Mouse (Mus musculus): ENCODE measurements around the gene Acsl4.

Acsl4 gene

GRCm38 (mm10) chrX:142336207-142336606 lies 54.1 kb downstream of the Acsl4 start:
- no peak for DNase-seq

- DNase-seq = no peak
Measured at GRCm38 (mm10) chrX:142335502-142335901, 54.8 kb downstream of the Acsl4 start.

- no peak for DNase-seq
Measured at GRCm38 (mm10) chrX:142325760-142326159, 64.6 kb downstream of the Acsl4 start.

GRCm38 (mm10) chrX:142316106-142316505 lies 74.2 kb downstream of the Acsl4 start:
- DNase-seq = no peak

GRCm38 (mm10) chrX:142315270-142315669 lies 75.1 kb downstream of the Acsl4 start:
- DNase-seq = peak; percentile 4

- peak; percentile 74 for DNase-seq
Measured at GRCm38 (mm10) chrX:142314307-142315024, 75.9 kb downstream of the Acsl4 start.

GRCm38 (mm10) chrX:142310431-142310830 lies 79.9 kb downstream of the Acsl4 start:
- DNase-seq = peak; percentile 16

GRCm38 (mm10) chrX:142305869-142306581 lies 84.3 kb downstream of the Acsl4 start, which contains the start of gene Kcne1l:
TSS of gene Kcne1l (minus strand) at chrX:142306294.
- no peak for DNase-seq

GRCm38 (mm10) chrX:142305010-142305868 lies 85.1 kb downstream of the Acsl4 start:
- peak; percentile 7 for DNase-seq

GRCm38 (mm10) chrX:142304592-142304991 lies 85.7 kb downstream of the Acsl4 start:
- no peak for DNase-seq

GRCm38 (mm10) chrX:142303456-142303855 lies 86.9 kb downstream of the Acsl4 start:
- no peak for DNase-seq

- no peak for DNase-seq
Measured at GRCm38 (mm10) chrX:142285905-142286304, 104.4 kb downstream of the Acsl4 start.

- DNase-seq = no peak
Measured at GRCm38 (mm10) chrX:142276573-142276972, 113.8 kb downstream of the Acsl4 start.

- no peak for DNase-seq
Measured at GRCm38 (mm10) chrX:142276031-142276430, 114.3 kb downstream of the Acsl4 start.
